ENCODE assay signal across 9 mouse cellular contexts in the genomic region with DNA sequence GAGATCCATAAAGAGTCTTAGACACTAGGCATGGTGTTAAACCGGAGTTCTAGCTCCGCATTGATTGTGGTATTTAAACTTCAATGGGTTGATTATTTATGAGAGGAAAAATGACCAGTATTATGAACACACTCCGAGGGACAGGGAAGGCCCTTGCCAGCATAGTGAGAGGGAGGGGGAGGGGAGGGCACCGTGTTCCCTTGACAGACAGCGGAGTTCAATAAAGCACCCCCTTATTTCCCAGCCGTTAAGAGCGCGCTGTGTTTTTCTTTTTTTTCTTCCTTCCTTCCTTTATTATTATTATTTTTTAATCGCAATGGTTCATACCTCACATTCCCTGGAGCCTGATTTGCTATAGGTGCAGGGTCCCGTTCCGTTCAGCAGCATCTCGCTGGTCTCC. TPM values are rescaled to one million over a fixed set of nuclear protein-coding genes. Genes with fewer than 3 reads are reported as not detected.
DNase-seq lines count a peak whose midpoint lies in the region; ATAC-seq and TF ChIP-seq lines count a peak whose summit lies in the region.
"Had no signal": no experiment of that assay in that cellular context is flagged by ENCODE, and none has a peak within 500 bp of the region (broad histone marks: within the 10 kb centered on the region; RNA-seq: fewer than 3 reads in every experiment).

No protein-coding gene starts in this region.

- intact Hi-C loops in heart, postnatal 10 days (cut with DNase I): loop anchor here (5.0 kb wide), 1 partner anchor 185 kb away; no protein-coding TSS in a partner anchor

- DNase-seq in heart, postnatal 0 days (ENCODE audit: low spot score): no peak
- DNase-seq in heart, postnatal 10 days: no peak
- DNase-seq in cerebellum, postnatal 36 days: peak; percentile 48 to 53
- DNase-seq in hindbrain, embryonic 11.5 days (ENCODE audit: low spot score): peak; percentile 46
- peak; percentile 63 for DNase-seq in midbrain, embryonic 14.5 days
- no peak for DNase-seq in layer of hippocampus, adult 9-11 months
- no peak for DNase-seq in layer of hippocampus, adult 9-10 months (ENCODE audit: low spot score)
- no peak for DNase-seq in adrenal gland, postnatal 25 days

- H3K4me2 ChIP-seq in heart, postnatal 0 days (ENCODE audit: low read depth, low read length): peak overlapping the region; percentile 68
- peak overlapping the region; percentile 88 for H3K4me2 ChIP-seq in hindbrain, embryonic 11.5 days (replicated peaks; ENCODE audit: low read depth, low read length)
- peak overlapping the region; percentile 86 for H3K4me2 ChIP-seq in midbrain, embryonic 14.5 days (ENCODE audit: low read length)

- WGBS in heart, postnatal 0 days: 3% methylated on average over 12 of the region's 12 CpGs
- under 1% methylated on average over 12 of the region's 12 CpGs for WGBS in hindbrain, embryonic 11.5 days
- 1% methylated on average over 12 of the region's 12 CpGs for WGBS in midbrain, embryonic 14.5 days

- 0 out of 2 replicates have a peak overlapping the region, but pooled peaks have one; percentile 37 for H3K9ac ChIP-seq in heart, postnatal 0 days (replicated peaks; ENCODE audit: low read depth, low read length)
- peak overlapping the region; percentile 44 for H3K9ac ChIP-seq in hindbrain, embryonic 11.5 days (ENCODE audit: low read depth, low read length)
- H3K9ac ChIP-seq in midbrain, embryonic 14.5 days (replicated peaks; ENCODE audit: low read length): peak overlapping the region; percentile 68

- peaks cover 12% of the 10 kb centered on the region for H3K27me3 ChIP-seq in heart, postnatal 0 days (ENCODE audit: control insufficient read depth, insufficient read depth, low read length)
- peaks cover 6% of the 10 kb centered on the region for H3K27me3 ChIP-seq in hindbrain, embryonic 11.5 days (ENCODE audit: control insufficient read depth, insufficient read depth, low read length)
- peaks cover 7% of the 10 kb centered on the region; the same call in 1 of the 2 replicates for H3K27me3 ChIP-seq in midbrain, embryonic 14.5 days (ENCODE audit: control insufficient read depth, insufficient read depth, low read length)

- no peak for TF ChIP-seq CTCF in heart, postnatal 0 days (IDR thresholded peaks at IDR 0.05; ENCODE audit: low read depth)

- no peaks in the 10 kb centered on the region for H3K9me3 ChIP-seq in heart, postnatal 0 days (replicated peaks; ENCODE audit: control insufficient read depth, low read length)
- H3K9me3 ChIP-seq in hindbrain, embryonic 11.5 days (ENCODE audit: control insufficient read depth, low read length): no peaks in the 10 kb centered on the region
- H3K9me3 ChIP-seq in midbrain, embryonic 14.5 days (ENCODE audit: control insufficient read depth, low read length): no peaks in the 10 kb centered on the region

- 0 out of 2 replicates have a peak, but pooled peaks cover 6% of the 10 kb centered on the region for H3K4me1 ChIP-seq in heart, postnatal 0 days (ENCODE audit: control insufficient read depth, insufficient read depth)
- no peaks in the 10 kb centered on the region; the same call in 1 of the 2 replicates for H3K4me1 ChIP-seq in hindbrain, embryonic 11.5 days (replicated peaks; ENCODE audit: control insufficient read depth, insufficient read depth, low read length)
- H3K4me1 ChIP-seq in midbrain, embryonic 14.5 days (ENCODE audit: control insufficient read depth, insufficient read depth, low read length): peaks cover 5% of the 10 kb centered on the region; the same call in 1 of the 2 replicates

- no peak overlapping the region for H3K27ac ChIP-seq in heart, postnatal 0 days (ENCODE audit: low read depth)
- no peak overlapping the region for H3K27ac ChIP-seq in hindbrain, embryonic 11.5 days (ENCODE audit: low read depth, low read length)
- H3K27ac ChIP-seq in midbrain, embryonic 14.5 days (replicated peaks; ENCODE audit: low read depth, low read length): no peak overlapping the region

- H3K4me3 ChIP-seq in heart, postnatal 0 days (ENCODE audit: low read depth, low read length): peak overlapping the region; percentile 37
- H3K4me3 ChIP-seq in hindbrain, embryonic 11.5 days (ENCODE audit: low read depth, low read length): peak overlapping the region; percentile 43
- H3K4me3 ChIP-seq in midbrain, embryonic 14.5 days (replicated peaks; ENCODE audit: low read depth, low read length): peak overlapping the region; percentile 53

- H3K36me3 ChIP-seq in heart, postnatal 0 days (replicated peaks; ENCODE audit: control insufficient read depth, insufficient read depth, low read length): no peaks in the 10 kb centered on the region
- no peaks in the 10 kb centered on the region for H3K36me3 ChIP-seq in hindbrain, embryonic 11.5 days (ENCODE audit: control insufficient read depth, insufficient read depth, low read length)
- no peaks in the 10 kb centered on the region for H3K36me3 ChIP-seq in midbrain, embryonic 14.5 days (ENCODE audit: control insufficient read depth, insufficient read depth, low read length)

- no peak for TF ChIP-seq EP300 in heart, postnatal 0 days (IDR thresholded peaks at IDR 0.05; ENCODE audit: low read depth)

- ATAC-seq in heart, postnatal 0 days (ENCODE audit: insufficient read depth, low read depth): 0 out of 2 replicates have a peak, but pooled peaks have one; percentile 27
- ATAC-seq in hindbrain, embryonic 11.5 days (ENCODE audit: low FRiP score): peak; percentile 26
- peak; percentile 9; the same call in 1 of the 2 replicates for ATAC-seq in midbrain, embryonic 14.5 days (ENCODE audit: low FRiP score, low TSS enrichment)

RNA-seq across cellular contexts. Expression of a gene that starts 2.6 kb away (rescaled TPM):
- not detected in 2 replicates for total RNA-seq in heart, postnatal 0 days (2014; rRNA removed; ENCODE audit: low replicate concordance)
- polyA plus RNA-seq in heart, postnatal 0 days (2015; fragmentation: Nextera tagmentation; extraction: Ambion mirVana): 0.63 and 0.65 TPM in 2 replicates
- under 1 TPM; 0.19 to 0.52 TPM for total RNA-seq in heart, postnatal 10 days (2021)
- polyA plus RNA-seq in hindbrain, embryonic 11.5 days (2014; fragmentation: Nextera tagmentation; extraction: Ambion mirVana): 5.7 and 9.1 TPM in 2 replicates
- 27.2 and 27.7 TPM in 2 replicates for polyA plus RNA-seq in midbrain, embryonic 14.5 days (2014; fragmentation: Nextera tagmentation; extraction: Ambion mirVana)
- total RNA-seq in adrenal gland, postnatal 25 days (2021): 0.33 and 1.2 TPM in 2 replicates
- total RNA-seq: ES-E14 had no signal

Comparison
In these comparisons a context has a peak if more than half of its experiments do, and no peak if none do; other contexts are left out.
1. DNase-seq: peak in cerebellum, postnatal 36 days (2 of 2), hindbrain, embryonic 11.5 days (single experiment) and midbrain, embryonic 14.5 days (single experiment); none in heart, postnatal 0 days (single experiment), heart, postnatal 10 days (0 of 2), layer of hippocampus, adult 9-11 months (single experiment), layer of hippocampus, adult 9-10 months (single experiment) and adrenal gland, postnatal 25 days (single experiment).
2. Peak in every context shown above with its lines, with median percentiles within 50 percentile points of each other: ATAC-seq, H3K4me2 ChIP-seq, H3K4me3 ChIP-seq and H3K9ac ChIP-seq.